Mouse (Mus musculus): Measurements from ENCODE around the gene Cacna2d4. TPM values are rescaled to one million over a fixed set of nuclear protein-coding genes. Genes with fewer than 3 reads are reported as not detected.

Cacna2d4 gene
- total RNA-seq, 1 experiment = 0.04 TPM

DNA sequence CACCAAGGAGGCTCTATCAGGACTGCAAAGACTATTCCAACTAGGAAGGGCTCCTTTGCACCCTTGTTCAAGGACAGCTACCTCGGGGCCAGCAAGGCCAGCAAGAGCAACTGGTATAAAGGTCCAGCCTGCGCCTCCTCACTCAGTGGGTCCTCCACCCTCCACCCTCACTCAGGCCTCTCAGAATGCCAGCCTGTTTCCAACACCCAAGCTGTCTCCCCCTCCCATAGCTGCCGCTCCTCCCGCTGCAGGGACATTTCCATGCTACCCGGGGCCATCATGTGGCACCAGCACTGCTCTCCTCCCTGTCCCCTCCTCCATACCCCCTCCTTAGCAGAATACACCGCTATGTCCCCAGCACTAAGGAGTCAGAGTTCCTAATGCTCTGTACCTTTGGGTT is 93.6 kb downstream of the Cacna2d4 start:
- in situ Hi-C loops (cut with MboI; ENCODE audit: low sequenced_read_pairs in 2 of 2, unreplicated experiment in 2 of 2) = loop anchor here in 1 of 2 experiments (5.0 kb wide), 1 partner anchor 108 kb away; no protein-coding TSS in a partner anchor
- H3K9ac ChIP-seq (ENCODE audit: insufficient read depth, low read depth, low read length, poor library complexity, severe bottlenecking) = no peak overlapping the region
- H3K9me3 ChIP-seq (ENCODE audit: control insufficient read depth, insufficient read depth, low read depth, low read length) = no peaks in the 10 kb centered on the region
- DNase-seq (ENCODE audit: low read depth, low spot score) = no peak
- peaks cover 4 to 46% of the 10 kb centered on the region in 2 experiments for H3K4me1 ChIP-seq (ENCODE audit: control insufficient read depth in 2 of 2, insufficient read depth in 2 of 2, low read length in 2 of 2, poor library complexity in 1 of 2)
- H3K4me3 ChIP-seq (ENCODE audit: insufficient read depth in 1 of 2, low read depth in 1 of 2, low read length in 2 of 2, poor library complexity in 1 of 2, severe bottlenecking in 1 of 2) = peak overlapping the region; percentile 65 to 66; a peak in 3 of 4 replicates
- H3K36me3 ChIP-seq (ENCODE audit: control insufficient read depth, insufficient read depth, low read length, poor library complexity, severe bottlenecking) = no peaks in the 10 kb centered on the region
- H3K27ac ChIP-seq (ENCODE audit: insufficient read depth, low read depth, low read length, poor library complexity, severe bottlenecking) = no peak overlapping the region
- TF ChIP-seq HCFC1 (IDR thresholded peaks at IDR 0.05; ENCODE audit: borderline replicate concordance, insufficient read depth, low read length) (no peak), ZC3H11A (IDR thresholded peaks at IDR 0.05; ENCODE audit: borderline replicate concordance, low read depth, low read length) (no peak), ZNF384 (IDR thresholded peaks at IDR 0.05; ENCODE audit: low read depth, low read length) (no peak), CHD2 (IDR thresholded peaks at IDR 0.05; ENCODE audit: low read depth, low read length) (no peak), MAFK (IDR thresholded peaks at IDR 0.05; ENCODE audit: insufficient read depth, low read depth, low read length) (no peak)

DNA sequence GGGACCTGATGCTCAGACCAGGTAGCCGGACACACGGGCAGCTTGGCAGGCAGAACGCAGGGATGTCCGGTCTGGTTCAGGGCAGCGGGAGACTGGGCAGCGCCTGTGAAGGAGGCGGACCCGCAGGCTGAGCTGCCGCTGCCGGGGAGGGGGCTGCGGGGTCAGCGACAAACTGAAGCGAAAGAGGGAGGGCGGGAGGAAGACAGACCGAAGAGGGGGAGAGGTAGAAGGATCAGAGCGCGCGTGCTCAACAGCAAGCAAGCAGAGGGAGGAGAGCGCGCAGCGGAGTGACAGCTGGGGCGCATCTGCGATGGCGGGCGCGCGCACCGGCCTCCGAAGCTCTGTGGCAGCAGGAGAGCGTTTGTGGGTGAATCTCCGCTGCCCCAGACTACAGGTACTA is 94.2 kb downstream of the Cacna2d4 start, which contains the start of gene Lrtm2:
Lrtm2 (minus strand) TSS at position 261 of the 400 bp plus-strand sequence.
- Histone ChIP-seq H3K27ac (ENCODE audit: insufficient read depth, low read depth, low read length, poor library complexity, severe bottlenecking) (no peak within 1 kb of the TSS), H3K9ac (ENCODE audit: insufficient read depth, low read depth, low read length, poor library complexity, severe bottlenecking) (peak within 1 kb of the TSS; percentile 12; the same call in 1 of the 2 replicates), H3K36me3 (ENCODE audit: control insufficient read depth, insufficient read depth, low read length, poor library complexity, severe bottlenecking) (no peaks in the 10 kb centered on the region), H3K4me3 (ENCODE audit: insufficient read depth in 1 of 2, low read depth in 1 of 2, low read length in 2 of 2, poor library complexity in 1 of 2, severe bottlenecking in 1 of 2) (peak within 1 kb of the TSS; percentile 65 to 66), H3K9me3 (ENCODE audit: control insufficient read depth, insufficient read depth, low read depth, low read length) (no peaks in the 10 kb centered on the region), H3K4me1 (ENCODE audit: control insufficient read depth in 2 of 2, insufficient read depth in 2 of 2, low read length in 2 of 2, poor library complexity in 1 of 2) (peaks cover 2 to 40% of the 10 kb centered on the region in 2 experiments; a peak in 3 of 4 replicates)
- in situ Hi-C loops (cut with MboI; ENCODE audit: low sequenced_read_pairs in 2 of 2, unreplicated experiment in 2 of 2) = loop anchor here in 1 of 2 experiments (5.0 kb wide), 1 partner anchor 108 kb away; no protein-coding TSS in a partner anchor
- DNase-seq (ENCODE audit: low read depth, low spot score) = no peak
- TF ChIP-seq ZNF384 (IDR thresholded peaks at IDR 0.05; ENCODE audit: low read depth, low read length) = no peak
- no peak for TF ChIP-seq ZC3H11A (IDR thresholded peaks at IDR 0.05; ENCODE audit: borderline replicate concordance, low read depth, low read length)
- no peak for TF ChIP-seq MAFK (IDR thresholded peaks at IDR 0.05; ENCODE audit: insufficient read depth, low read depth, low read length)
- TF ChIP-seq CHD2 (IDR thresholded peaks at IDR 0.05; ENCODE audit: low read depth, low read length) = no peak
- no peak for TF ChIP-seq HCFC1 (IDR thresholded peaks at IDR 0.05; ENCODE audit: borderline replicate concordance, insufficient read depth, low read length)

DNA sequence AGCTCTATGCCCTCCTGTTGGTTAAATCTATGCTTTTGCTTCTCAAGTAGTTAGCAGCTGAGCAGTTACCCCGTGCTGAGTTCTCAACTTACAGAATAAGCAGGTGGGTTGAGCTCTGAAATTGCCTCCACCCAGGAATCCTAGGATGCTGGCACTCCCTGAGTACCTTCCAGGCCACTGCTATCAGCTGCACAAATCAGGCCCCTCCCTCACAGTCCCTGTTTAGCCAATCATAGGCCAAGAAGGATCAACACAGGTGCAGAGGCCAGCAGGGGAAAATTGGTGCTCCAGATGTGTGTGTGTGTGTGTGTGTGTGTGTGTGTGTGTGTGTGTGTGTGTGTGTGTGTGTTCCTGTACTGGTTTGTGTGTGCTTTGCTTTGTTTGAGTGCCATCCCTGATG is 95.8 kb downstream of the Cacna2d4 start:
- Histone ChIP-seq H3K36me3 (ENCODE audit: control insufficient read depth, insufficient read depth, low read length, poor library complexity, severe bottlenecking) (no peaks in the 10 kb centered on the region), H3K4me1 (ENCODE audit: control insufficient read depth in 2 of 2, insufficient read depth in 2 of 2, low read length in 2 of 2, poor library complexity in 1 of 2) (peaks cover 0 to 28% of the 10 kb centered on the region in 2 experiments; a peak in 2 of 4 replicates), H3K9me3 (ENCODE audit: control insufficient read depth, insufficient read depth, low read depth, low read length) (no peaks in the 10 kb centered on the region), H3K27ac (ENCODE audit: insufficient read depth, low read depth, low read length, poor library complexity, severe bottlenecking) (no peak overlapping the region), H3K9ac (ENCODE audit: insufficient read depth, low read depth, low read length, poor library complexity, severe bottlenecking) (no peak overlapping the region), H3K4me3 (ENCODE audit: insufficient read depth in 1 of 2, low read depth in 1 of 2, low read length in 2 of 2, poor library complexity in 1 of 2, severe bottlenecking in 1 of 2) (no peak overlapping the region)
- in situ Hi-C loops (cut with MboI; ENCODE audit: low sequenced_read_pairs in 2 of 2, unreplicated experiment in 2 of 2) = loop anchor here in 1 of 2 experiments (5.0 kb wide), 1 partner anchor 110 kb away; no protein-coding TSS in a partner anchor
- DNase-seq (ENCODE audit: low read depth, low spot score) = peak; percentile 38
- TF ChIP-seq ZNF384 (IDR thresholded peaks at IDR 0.05; ENCODE audit: low read depth, low read length) (no peak), MAFK (IDR thresholded peaks at IDR 0.05; ENCODE audit: insufficient read depth, low read depth, low read length) (no peak), HCFC1 (IDR thresholded peaks at IDR 0.05; ENCODE audit: borderline replicate concordance, insufficient read depth, low read length) (no peak), ZC3H11A (IDR thresholded peaks at IDR 0.05; ENCODE audit: borderline replicate concordance, low read depth, low read length) (no peak), CHD2 (IDR thresholded peaks at IDR 0.05; ENCODE audit: low read depth, low read length) (no peak)

DNA sequence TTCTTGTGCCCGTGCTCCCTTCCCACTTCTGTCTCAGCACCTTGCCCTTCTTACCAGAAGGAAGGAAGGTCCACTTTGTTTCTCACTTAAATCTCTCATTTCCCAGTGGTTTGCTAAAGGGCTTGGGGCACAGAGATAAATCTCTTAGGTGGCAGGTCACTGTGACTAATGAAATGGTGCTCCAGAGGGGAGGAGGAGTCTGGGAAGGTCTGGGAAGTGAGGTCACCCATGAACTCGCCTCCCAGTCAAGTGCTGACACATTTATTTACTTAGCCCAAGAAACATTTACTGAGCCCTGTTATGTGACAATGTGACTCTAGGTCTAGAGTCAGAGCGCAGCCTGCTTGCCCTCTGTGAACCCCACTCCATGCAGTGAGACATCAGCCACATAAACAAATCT is 96.9 kb downstream of the Cacna2d4 start:
- Histone ChIP-seq H3K4me3 (ENCODE audit: insufficient read depth in 1 of 2, low read depth in 1 of 2, low read length in 2 of 2, poor library complexity in 1 of 2, severe bottlenecking in 1 of 2) (no peak overlapping the region), H3K9ac (ENCODE audit: insufficient read depth, low read depth, low read length, poor library complexity, severe bottlenecking) (no peak overlapping the region), H3K27ac (ENCODE audit: insufficient read depth, low read depth, low read length, poor library complexity, severe bottlenecking) (no peak overlapping the region), H3K4me1 (ENCODE audit: control insufficient read depth in 2 of 2, insufficient read depth in 2 of 2, low read length in 2 of 2, poor library complexity in 1 of 2) (peaks cover 2 to 33% of the 10 kb centered on the region in 2 experiments; a peak in 3 of 4 replicates), H3K36me3 (ENCODE audit: control insufficient read depth, insufficient read depth, low read length, poor library complexity, severe bottlenecking) (no peaks in the 10 kb centered on the region), H3K9me3 (ENCODE audit: control insufficient read depth, insufficient read depth, low read depth, low read length) (no peaks in the 10 kb centered on the region)
- DNase-seq (ENCODE audit: low read depth, low spot score) = no peak
- TF ChIP-seq ZC3H11A (IDR thresholded peaks at IDR 0.05; ENCODE audit: borderline replicate concordance, low read depth, low read length) (no peak), HCFC1 (IDR thresholded peaks at IDR 0.05; ENCODE audit: borderline replicate concordance, insufficient read depth, low read length) (no peak), MAFK (IDR thresholded peaks at IDR 0.05; ENCODE audit: insufficient read depth, low read depth, low read length) (no peak), ZNF384 (IDR thresholded peaks at IDR 0.05; ENCODE audit: low read depth, low read length) (no peak), CHD2 (IDR thresholded peaks at IDR 0.05; ENCODE audit: low read depth, low read length) (no peak)
- in situ Hi-C loops (cut with MboI; ENCODE audit: low sequenced_read_pairs in 2 of 2, unreplicated experiment in 2 of 2) = loop anchor here in 1 of 2 experiments (5.0 kb wide), 1 partner anchor 111 kb away; no protein-coding TSS in a partner anchor

Data from ES-E14 (cell line).